Mouse (Mus musculus) T-helper 2 cell (primary cell): ENCODE measurements around the gene Mms19.

Experiments
- in situ Hi-C: fragments of 300-600 bp; cut with MboI, MseI; formaldehyde crosslinking; loops from one replicate; pipeline ENCODE4 v1.15.1; 2025; ENCODE audit warnings: high pct_unique_total_duplicates

The Mms19 gene

GRCm38 (mm10) chr19:41998770-41999548, 18.0 kb upstream of the Mms19 start:
- in situ Hi-C loops, result loop anchor here (25.0 kb wide), 1 partner anchor 1688 kb away; the partner anchor contains the start of gene Entpd7

- in situ Hi-C loops, result loop anchor here (25.0 kb wide), 1 partner anchor 1690 kb away; the partner anchor contains the start of gene Entpd7
Measured at GRCm38 (mm10) chr19:41997090-41997489, 16.1 kb upstream of the Mms19 start.

- in situ Hi-C loops, result loop anchor here (25.0 kb wide), 1 partner anchor 1692 kb away; the partner anchor contains the start of gene Entpd7
Measured at GRCm38 (mm10) chr19:41995483-41995882, 14.5 kb upstream of the Mms19 start.

GRCm38 (mm10) chr19:41994023-41994422, 13.1 kb upstream of the Mms19 start:
- in situ Hi-C loops, result loop anchor here (25.0 kb wide), 1 partner anchor 1693 kb away; the partner anchor contains the start of gene Entpd7

GRCm38 (mm10) chr19:41993484-41993883, 12.5 kb upstream of the Mms19 start:
- in situ Hi-C loops, result loop anchor here (25.0 kb wide), 1 partner anchor 1694 kb away; the partner anchor contains the start of gene Entpd7

GRCm38 (mm10) chr19:41992971-41993370, 12.0 kb upstream of the Mms19 start:
- in situ Hi-C loops, result loop anchor here (25.0 kb wide), 1 partner anchor 1694 kb away; the partner anchor contains the start of gene Entpd7

- in situ Hi-C loops, result loop anchor here (25.0 kb wide), 1 partner anchor 1695 kb away; the partner anchor contains the start of gene Entpd7
Measured at GRCm38 (mm10) chr19:41991926-41992477, 11.0 kb upstream of the Mms19 start.

- in situ Hi-C loops, result loop anchor here (25.0 kb wide), 1 partner anchor 1697 kb away; the partner anchor contains the start of gene Entpd7
Measured at GRCm38 (mm10) chr19:41989810-41990209, 8.9 kb upstream of the Mms19 start.

GRCm38 (mm10) chr19:41987206-41987605, 6.2 kb upstream of the Mms19 start:
- in situ Hi-C loops, result loop anchor here (25.0 kb wide), 1 partner anchor 1700 kb away; the partner anchor contains the start of gene Entpd7

GRCm38 (mm10) chr19:41985994-41986393, 5.0 kb upstream of the Mms19 start:
- in situ Hi-C loops, result loop anchor here (25.0 kb wide), 1 partner anchor 1701 kb away; the partner anchor contains the start of gene Entpd7

- in situ Hi-C loops, result loop anchor here (25.0 kb wide), 1 partner anchor 1705 kb away; the partner anchor contains the start of gene Entpd7
Measured at GRCm38 (mm10) chr19:41982791-41983150, 1.8 kb upstream of the Mms19 start.

- in situ Hi-C loops, result loop anchor here (25.0 kb wide), 1 partner anchor 1705 kb away; the partner anchor contains the start of gene Entpd7
Measured at GRCm38 (mm10) chr19:41981931-41982790, 1.2 kb upstream of the Mms19 start.

- in situ Hi-C loops, result loop anchor here (25.0 kb wide), 1 partner anchor 1706 kb away; the partner anchor contains the start of gene Entpd7
Measured at GRCm38 (mm10) chr19:41981595-41981927, 604 bp upstream of the Mms19 start, which contains the start of gene Ubtd1. Gene Ubtd1, plus strand, starts transcription at chr19:41981763.

GRCm38 (mm10) chr19:41980422-41980818, 537 bp downstream of the Mms19 start:
- in situ Hi-C loops, result loop anchor here (25.0 kb wide), 1 partner anchor 1707 kb away; the partner anchor contains the start of gene Entpd7

- in situ Hi-C loops, result no loop called here
Measured at GRCm38 (mm10) chr19:41973891-41974794, 6.8 kb downstream of the Mms19 start.

- in situ Hi-C loops, result no loop called here
Measured at GRCm38 (mm10) chr19:41969618-41970017, 11.3 kb downstream of the Mms19 start.

GRCm38 (mm10) chr19:41953574-41953973, 27.4 kb downstream of the Mms19 start:
- in situ Hi-C loops, result no loop called here

- in situ Hi-C loops, result no loop called here
Measured at GRCm38 (mm10) chr19:41952287-41952686, 28.7 kb downstream of the Mms19 start.

GRCm38 (mm10) chr19:41943841-41944240, 37.1 kb downstream of the Mms19 start:
- in situ Hi-C loops, result no loop called here

- in situ Hi-C loops, result loop anchor here (5.0 kb wide), 1 partner anchor 89 kb away; no protein-coding TSS in a partner anchor
Measured at GRCm38 (mm10) chr19:41938539-41938938, 42.4 kb downstream of the Mms19 start.
